Mouse (Mus musculus): ENCODE measurements around the gene Lasp1. TPM values are rescaled to one million over a fixed set of nuclear protein-coding genes. Genes with fewer than 3 reads are reported as not detected.

Gene Lasp1
- polyA plus RNA-seq (2014; fragmentation: Nextera tagmentation; extraction: Ambion mirVana): 30.0 and 37.5 TPM in 2 replicates

GRCm38 (mm10) chr11:97798782-97799145, at the start of gene Lasp1:
Gene Lasp1 (plus strand): TSS chr11:97799000.
- Histone ChIP-seq H3K9me3 (replicated peaks; ENCODE audit: control insufficient read depth, low read length) (no peaks in the 10 kb centered on the region), H3K9ac (ENCODE audit: low read depth, low read length) (peak within 1 kb of the TSS; percentile 79), H3K36me3 (ENCODE audit: control insufficient read depth, insufficient read depth, low read length) (no peaks in the 10 kb centered on the region; the same call in 1 of the 2 replicates), H3K4me2 (peak within 1 kb of the TSS; percentile 91), H3K4me3 (ENCODE audit: low read depth, low read length) (peak within 1 kb of the TSS; percentile 82), H3K4me1 (ENCODE audit: control insufficient read depth, insufficient read depth, low read length) (peaks cover 24% of the 10 kb centered on the region), H3K27me3 (ENCODE audit: control insufficient read depth, insufficient read depth, low read length) (no peaks in the 10 kb centered on the region), H3K27ac (ENCODE audit: low read depth, low read length) (peak within 1 kb of the TSS; percentile 93)
- ATAC-seq (replicated peaks; ENCODE audit: insufficient number of reproducible peaks, low FRiP score, low TSS enrichment): peak; percentile 20; the same call in 1 of the 2 replicates
- 2% methylated on average over 11 of the region's 11 CpGs for WGBS (ENCODE audit: insufficient replicate concordance)

- Histone ChIP-seq H3K9me3 (replicated peaks; ENCODE audit: control insufficient read depth, low read length) (no peaks in the 10 kb centered on the region), H3K4me2 (no peak overlapping the region), H3K36me3 (ENCODE audit: control insufficient read depth, insufficient read depth, low read length) (peaks cover 39% of the 10 kb centered on the region), H3K27me3 (ENCODE audit: control insufficient read depth, insufficient read depth, low read length) (no peaks in the 10 kb centered on the region), H3K4me1 (ENCODE audit: control insufficient read depth, insufficient read depth, low read length) (no peaks in the 10 kb centered on the region), H3K9ac (ENCODE audit: low read depth, low read length) (no peak overlapping the region), H3K27ac (ENCODE audit: low read depth, low read length) (no peak overlapping the region), H3K4me3 (ENCODE audit: low read depth, low read length) (no peak overlapping the region)
- 89% methylated on average over 8 of the region's 8 CpGs for WGBS (ENCODE audit: insufficient replicate concordance)
- no peak for ATAC-seq (replicated peaks; ENCODE audit: insufficient number of reproducible peaks, low FRiP score, low TSS enrichment)
These were observed 45.5 kb upstream of the Lasp1 start for GRCm38 (mm10) chr11:97753277-97753676.

DNA sequence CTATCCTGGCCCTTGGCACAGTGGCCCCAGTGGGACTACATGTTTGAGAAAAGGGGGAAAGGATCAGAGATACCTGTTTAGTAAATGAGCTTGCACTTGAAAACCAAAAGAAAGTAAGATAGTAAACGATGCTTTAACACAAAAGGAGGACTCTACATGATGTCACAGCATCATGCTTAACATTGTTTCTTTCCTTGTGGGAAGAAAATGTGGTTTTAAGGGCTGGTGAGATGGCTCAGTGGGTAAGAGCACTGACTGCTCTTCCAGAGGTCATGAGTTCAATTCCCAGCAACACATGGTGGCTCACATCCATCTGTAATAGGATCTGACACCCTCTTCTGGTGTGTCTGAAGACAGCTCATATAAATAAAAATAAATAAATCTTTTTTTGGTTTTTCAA, 40.7 kb upstream of the Lasp1 start:
- Histone ChIP-seq H3K4me1 (ENCODE audit: control insufficient read depth, insufficient read depth, low read length) (no peaks in the 10 kb centered on the region), H3K9me3 (replicated peaks; ENCODE audit: control insufficient read depth, low read length) (no peaks in the 10 kb centered on the region), H3K4me3 (ENCODE audit: low read depth, low read length) (no peak overlapping the region), H3K36me3 (ENCODE audit: control insufficient read depth, insufficient read depth, low read length) (peaks cover 29% of the 10 kb centered on the region), H3K27me3 (ENCODE audit: control insufficient read depth, insufficient read depth, low read length) (no peaks in the 10 kb centered on the region), H3K4me2 (no peak overlapping the region), H3K9ac (ENCODE audit: low read depth, low read length) (no peak overlapping the region), H3K27ac (ENCODE audit: low read depth, low read length) (no peak overlapping the region)
- ATAC-seq (replicated peaks; ENCODE audit: insufficient number of reproducible peaks, low FRiP score, low TSS enrichment): no peak
- WGBS (ENCODE audit: insufficient replicate concordance): 91% methylated on average over 1 of the region's 1 CpGs

DNA sequence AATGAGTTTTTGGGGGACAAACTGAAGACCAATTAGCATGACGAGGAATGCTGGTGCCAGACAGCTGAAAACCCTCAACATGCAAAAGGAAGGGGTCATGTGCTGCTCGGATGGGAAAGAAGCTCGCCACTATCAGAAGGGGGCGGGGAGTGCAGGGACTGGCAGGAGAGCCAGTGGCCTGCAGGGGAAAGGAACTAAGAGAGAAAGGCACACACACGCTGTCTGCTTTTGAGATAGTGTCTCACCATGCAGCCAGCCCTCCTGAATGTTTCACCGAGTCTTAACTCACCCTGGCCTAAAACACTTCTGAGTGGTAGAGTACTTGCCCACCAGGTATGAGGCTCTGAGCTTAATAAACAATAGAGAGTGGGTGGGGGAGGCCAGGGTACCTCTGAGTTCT, 39.9 kb upstream of the Lasp1 start:
- H3K4me1 ChIP-seq (ENCODE audit: control insufficient read depth, insufficient read depth, low read length): no peaks in the 10 kb centered on the region
- H3K36me3 ChIP-seq (ENCODE audit: control insufficient read depth, insufficient read depth, low read length): peaks cover 23% of the 10 kb centered on the region
- no peak for ATAC-seq (replicated peaks; ENCODE audit: insufficient number of reproducible peaks, low FRiP score, low TSS enrichment)
- WGBS (ENCODE audit: insufficient replicate concordance): 66% methylated on average over 6 of the region's 6 CpGs
- H3K27me3 ChIP-seq (ENCODE audit: control insufficient read depth, insufficient read depth, low read length): no peaks in the 10 kb centered on the region
- H3K4me2 ChIP-seq: no peak overlapping the region
- no peak overlapping the region for H3K27ac ChIP-seq (ENCODE audit: low read depth, low read length)
- H3K9me3 ChIP-seq (replicated peaks; ENCODE audit: control insufficient read depth, low read length): no peaks in the 10 kb centered on the region
- H3K9ac ChIP-seq (ENCODE audit: low read depth, low read length): no peak overlapping the region
- no peak overlapping the region for H3K4me3 ChIP-seq (ENCODE audit: low read depth, low read length)

DNA sequence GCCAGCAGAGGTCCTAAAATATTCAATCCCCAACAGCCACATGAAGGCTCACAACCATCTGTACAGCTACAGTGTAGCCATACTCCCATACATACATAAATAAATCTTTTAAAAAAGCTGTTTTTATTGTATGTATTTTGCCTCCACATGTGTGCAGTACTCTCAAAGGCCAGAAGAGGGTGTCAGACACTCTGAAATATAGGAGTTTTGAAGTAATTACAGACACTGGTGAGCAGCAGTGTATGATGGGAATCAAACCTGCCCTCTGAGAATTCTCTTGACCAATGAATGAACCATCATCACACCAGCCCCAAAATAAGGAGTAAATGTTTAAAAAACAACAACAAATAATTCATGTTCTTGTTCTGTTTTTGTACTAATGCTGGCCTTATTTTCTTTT, 37.2 kb upstream of the Lasp1 start:
- Histone ChIP-seq H3K36me3 (ENCODE audit: control insufficient read depth, insufficient read depth, low read length) (peaks cover 21% of the 10 kb centered on the region), H3K9ac (ENCODE audit: low read depth, low read length) (no peak overlapping the region), H3K27me3 (ENCODE audit: control insufficient read depth, insufficient read depth, low read length) (no peaks in the 10 kb centered on the region), H3K4me2 (no peak overlapping the region), H3K4me1 (ENCODE audit: control insufficient read depth, insufficient read depth, low read length) (peaks cover 7% of the 10 kb centered on the region), H3K4me3 (ENCODE audit: low read depth, low read length) (no peak overlapping the region), H3K27ac (ENCODE audit: low read depth, low read length) (no peak overlapping the region), H3K9me3 (replicated peaks; ENCODE audit: control insufficient read depth, low read length) (no peaks in the 10 kb centered on the region)
- no peak for ATAC-seq (replicated peaks; ENCODE audit: insufficient number of reproducible peaks, low FRiP score, low TSS enrichment)

DNA sequence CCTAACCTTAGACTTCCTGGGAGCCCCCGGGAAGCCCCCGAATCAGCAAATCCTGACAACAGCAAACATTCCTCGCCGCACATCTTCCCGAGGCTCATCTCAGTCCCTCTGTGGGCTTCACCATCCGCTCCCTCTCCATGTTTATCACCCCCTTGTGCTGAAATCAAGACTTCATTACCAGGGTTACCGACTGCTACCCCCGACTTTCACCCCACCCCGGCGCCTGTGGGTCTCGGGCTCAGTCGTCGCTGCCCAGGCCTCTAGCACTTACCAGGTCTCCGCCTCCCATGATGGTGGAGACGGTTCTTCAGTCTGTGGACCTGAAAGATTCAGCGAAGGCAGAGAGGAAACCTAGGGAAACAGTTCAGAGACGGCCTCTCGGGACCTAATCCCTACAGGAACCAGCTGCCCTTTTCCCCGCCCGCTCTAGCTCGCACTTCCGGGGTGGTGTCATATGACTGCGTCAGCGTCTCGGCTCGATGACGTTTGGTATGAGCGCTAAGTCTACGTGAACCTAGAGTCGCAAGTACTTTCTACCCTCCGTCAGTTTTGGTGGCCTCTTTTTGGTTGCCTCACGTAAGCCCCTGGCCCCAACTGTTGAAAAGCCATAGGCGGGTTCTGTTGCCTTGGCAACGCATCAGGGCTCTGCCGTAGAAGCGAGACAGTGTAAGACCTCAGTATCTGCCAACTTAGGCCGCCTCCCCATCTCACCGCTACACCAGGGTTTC, 32.5 kb upstream of the Lasp1 start, which contains the start of gene Cwc25:
Gene Cwc25, minus strand, starts transcription at position 403 of the 728 bp plus-strand sequence.
- Histone ChIP-seq H3K36me3 (ENCODE audit: control insufficient read depth, insufficient read depth, low read length) (peaks cover 16% of the 10 kb centered on the region; the same call in 1 of the 2 replicates), H3K9ac (ENCODE audit: low read depth, low read length) (peak within 1 kb of the TSS; percentile 85), H3K4me2 (peak within 1 kb of the TSS; percentile 85), H3K27me3 (ENCODE audit: control insufficient read depth, insufficient read depth, low read length) (no peaks in the 10 kb centered on the region), H3K27ac (ENCODE audit: low read depth, low read length) (peak within 1 kb of the TSS; percentile 75), H3K9me3 (replicated peaks; ENCODE audit: control insufficient read depth, low read length) (no peaks in the 10 kb centered on the region), H3K4me1 (ENCODE audit: control insufficient read depth, insufficient read depth, low read length) (peaks cover 7% of the 10 kb centered on the region), H3K4me3 (ENCODE audit: low read depth, low read length) (peak within 1 kb of the TSS; percentile 66)
- peak; percentile 82 for ATAC-seq (replicated peaks; ENCODE audit: insufficient number of reproducible peaks, low FRiP score, low TSS enrichment)
- WGBS (ENCODE audit: insufficient replicate concordance): under 1% methylated on average over 38 of the region's 38 CpGs

DNA sequence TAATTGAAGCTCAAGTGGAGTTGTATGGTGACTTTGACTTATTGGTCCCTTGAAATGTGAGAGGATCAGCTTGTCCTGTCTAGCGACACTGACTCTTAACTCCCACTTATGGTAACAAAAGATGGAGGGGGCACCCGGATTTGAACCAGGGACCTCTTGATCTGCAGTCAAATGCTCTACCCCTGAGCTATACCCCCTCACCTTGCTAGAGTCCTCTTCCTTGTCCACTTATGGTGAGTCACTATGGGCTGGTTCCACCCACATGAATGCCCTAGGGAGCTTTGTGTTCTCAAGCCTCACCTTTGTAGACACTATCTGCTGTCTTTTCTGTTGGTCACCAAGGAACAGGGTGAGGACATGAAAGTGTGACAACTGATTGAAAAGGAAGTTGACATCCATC, 29.1 kb upstream of the Lasp1 start:
- WGBS (ENCODE audit: insufficient replicate concordance): 46% methylated on average over 2 of the region's 2 CpGs
- H3K9me3 ChIP-seq (replicated peaks; ENCODE audit: control insufficient read depth, low read length): no peaks in the 10 kb centered on the region
- H3K36me3 ChIP-seq (ENCODE audit: control insufficient read depth, insufficient read depth, low read length): no peaks in the 10 kb centered on the region
- H3K4me1 ChIP-seq (ENCODE audit: control insufficient read depth, insufficient read depth, low read length): peaks cover 7% of the 10 kb centered on the region
- H3K27me3 ChIP-seq (ENCODE audit: control insufficient read depth, insufficient read depth, low read length): no peaks in the 10 kb centered on the region
- no peak for ATAC-seq (replicated peaks; ENCODE audit: insufficient number of reproducible peaks, low FRiP score, low TSS enrichment)
- no peak overlapping the region for H3K27ac ChIP-seq (ENCODE audit: low read depth, low read length)
- H3K9ac ChIP-seq (ENCODE audit: low read depth, low read length): no peak overlapping the region
- no peak overlapping the region for H3K4me3 ChIP-seq (ENCODE audit: low read depth, low read length)
- H3K4me2 ChIP-seq: no peak overlapping the region

DNA sequence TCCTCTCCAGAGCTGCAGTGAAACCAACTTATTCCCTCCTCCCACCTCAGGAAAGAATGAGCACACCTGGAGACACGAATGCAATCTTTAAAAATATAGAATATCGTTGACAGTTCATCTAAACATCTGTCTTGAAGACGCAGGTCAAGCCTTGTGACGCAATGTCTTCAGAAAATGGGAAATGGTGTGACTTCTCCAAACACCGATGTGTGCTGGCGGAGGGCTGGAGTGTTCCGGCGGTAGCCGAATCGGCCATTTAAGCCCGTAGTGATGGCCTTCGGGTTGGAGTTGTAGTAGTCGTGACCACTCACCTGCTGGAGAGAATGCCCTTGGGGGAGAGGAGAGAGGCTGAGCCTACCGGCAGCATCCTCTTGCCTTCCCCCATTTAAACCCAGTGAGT, 27.4 kb upstream of the Lasp1 start:
- no peak for ATAC-seq (replicated peaks; ENCODE audit: insufficient number of reproducible peaks, low FRiP score, low TSS enrichment)

DNA sequence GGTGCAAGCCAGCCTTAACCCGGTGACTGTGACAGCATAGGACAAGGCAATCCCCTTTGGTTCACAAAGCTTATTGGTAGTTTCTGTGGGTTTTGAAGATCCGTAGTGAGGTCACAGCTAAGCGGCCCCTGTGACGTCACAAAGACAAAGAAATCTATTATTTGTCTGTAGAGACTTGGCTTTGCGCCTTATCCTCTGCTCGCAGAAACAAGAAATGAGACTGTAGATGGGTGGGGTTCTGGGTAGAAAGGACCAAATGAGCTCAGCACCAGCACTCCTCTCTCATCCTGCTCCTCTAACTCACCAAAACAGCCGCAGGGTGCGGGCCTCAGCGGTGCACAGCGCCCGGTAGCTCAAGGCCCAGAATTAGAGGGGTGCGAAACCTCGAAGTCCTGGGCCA, 23.6 kb upstream of the Lasp1 start:
- 76% methylated on average over 13 of the region's 13 CpGs for WGBS (ENCODE audit: insufficient replicate concordance)
- Histone ChIP-seq H3K4me3 (ENCODE audit: low read depth, low read length) (no peak overlapping the region), H3K27me3 (ENCODE audit: control insufficient read depth, insufficient read depth, low read length) (no peaks in the 10 kb centered on the region), H3K36me3 (ENCODE audit: control insufficient read depth, insufficient read depth, low read length) (peaks cover 29% of the 10 kb centered on the region), H3K27ac (ENCODE audit: low read depth, low read length) (no peak overlapping the region), H3K4me2 (no peak overlapping the region), H3K9me3 (replicated peaks; ENCODE audit: control insufficient read depth, low read length) (no peaks in the 10 kb centered on the region), H3K4me1 (ENCODE audit: control insufficient read depth, insufficient read depth, low read length) (no peaks in the 10 kb centered on the region), H3K9ac (ENCODE audit: low read depth, low read length) (no peak overlapping the region)
- no peak for ATAC-seq (replicated peaks; ENCODE audit: insufficient number of reproducible peaks, low FRiP score, low TSS enrichment)

More for the DNA sequence above, 27.4 kb upstream of the Lasp1 start:
- Histone ChIP-seq H3K4me1 (ENCODE audit: control insufficient read depth, insufficient read depth, low read length) (no peaks in the 10 kb centered on the region), H3K36me3 (ENCODE audit: control insufficient read depth, insufficient read depth, low read length) (no peaks in the 10 kb centered on the region; the same call in 1 of the 2 replicates), H3K4me2 (no peak overlapping the region), H3K9me3 (replicated peaks; ENCODE audit: control insufficient read depth, low read length) (no peaks in the 10 kb centered on the region), H3K27me3 (ENCODE audit: control insufficient read depth, insufficient read depth, low read length) (no peaks in the 10 kb centered on the region), H3K27ac (ENCODE audit: low read depth, low read length) (no peak overlapping the region), H3K9ac (ENCODE audit: low read depth, low read length) (no peak overlapping the region), H3K4me3 (ENCODE audit: low read depth, low read length) (no peak overlapping the region)
- WGBS (ENCODE audit: insufficient replicate concordance): 72% methylated on average over 14 of the region's 14 CpGs

All from heart, embryonic 11.5 days (tissue).